Mouse (Mus musculus) C2C12 (cell line): ENCODE results near the gene Nat8f2.

Experiments used
- CTCF ChIP-seq: IDR thresholded peaks from one replicate; pipeline ENCODE4 v1.5.1; 2011; ENCODE audit not compliant: control insufficient read depth, insufficient read depth, insufficient read length
- MAX ChIP-seq: IDR thresholded peaks from one replicate; pipeline ENCODE4 v1.6.1; 2011; ENCODE audit warnings: mild to moderate bottlenecking, control low read depth
- MYOG ChIP-seq: IDR thresholded peaks from one replicate; pipeline ENCODE4 v1.6.1; 2011; ENCODE audit not compliant: control insufficient read depth, insufficient read length; ENCODE audit errors: extremely low read depth
- USF1 ChIP-seq: IDR thresholded peaks from one replicate; pipeline ENCODE4 v1.6.1; 2011; ENCODE audit warnings: low read depth, mild to moderate bottlenecking, control low read depth, moderate library complexity

DNA sequence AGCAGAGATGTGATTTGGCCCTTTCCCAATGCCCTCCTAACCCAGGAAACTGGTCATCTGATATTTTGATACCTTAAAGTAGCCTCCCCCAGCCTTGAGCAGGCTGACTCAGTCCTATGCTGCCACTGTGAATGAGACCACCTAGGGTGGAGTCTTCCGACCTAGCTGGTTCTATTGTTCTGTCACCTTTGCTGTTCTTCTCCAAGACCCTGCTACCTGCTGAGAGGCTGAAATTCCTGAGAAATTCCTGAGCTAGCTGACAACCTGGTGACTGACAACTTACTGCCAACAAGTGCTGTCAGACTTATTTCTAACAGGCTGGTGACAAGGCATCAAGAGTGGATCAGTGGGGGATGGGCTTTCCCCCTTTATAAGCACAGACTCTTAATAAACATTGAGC is 50.6 kb downstream of the Nat8f2 start:
- TF ChIP-seq CTCF = no peak
- no peak for TF ChIP-seq MAX
- TF ChIP-seq USF1 = no peak
- TF ChIP-seq MYOG = no peak
